Mouse (Mus musculus): ENCODE measurements around the gene AL731706.2. TPM values are rescaled to one million over a fixed set of nuclear protein-coding genes. Genes with fewer than 3 reads are reported as not detected.

AL731706.2 gene
- total and polyA plus RNA-seq, 3 experiments, result 51.2 TPM; not detected in 2

DNA sequence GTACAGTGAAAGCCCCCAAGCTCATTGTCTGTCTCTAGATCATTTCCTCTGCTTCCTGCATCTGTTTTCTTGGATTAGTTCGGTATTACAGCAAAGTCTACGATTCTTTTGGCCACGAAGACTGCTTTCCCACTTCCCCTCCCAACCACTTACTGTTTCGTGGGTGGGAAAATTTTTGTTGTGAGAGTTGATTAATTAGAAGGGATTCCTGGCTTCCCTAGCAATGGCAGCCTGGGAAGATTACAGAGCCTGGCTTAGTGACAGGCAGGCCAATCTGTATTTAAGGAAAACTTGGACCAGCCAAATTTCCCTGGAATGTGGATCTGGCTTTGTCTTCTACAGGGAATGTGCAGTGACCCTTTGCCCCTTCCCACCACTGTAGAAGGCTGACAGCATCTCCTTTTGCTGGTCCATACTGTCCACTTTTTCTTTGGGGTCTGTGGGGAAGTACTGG, 26.5 kb upstream of the AL731706.2 start:
- TF ChIP-seq ETS1 (IDR thresholded peaks at IDR 0.05; ENCODE audit: low read depth, low read length) (no peak), TCF12 (IDR thresholded peaks at IDR 0.05; ENCODE audit: low read depth, low read length) (no peak), USF1 (IDR thresholded peaks at IDR 0.05; ENCODE audit: low read depth, low read length) (no peak), TAL1 (IDR thresholded peaks at IDR 0.05; ENCODE audit: low read length) (no peak), RCOR1 (IDR thresholded peaks at IDR 0.05; ENCODE audit: low read depth, low read length) (no peak), ZMIZ1 (IDR thresholded peaks at IDR 0.05; ENCODE audit: low read depth, low read length) (no peak), POLR2AphosphoS2 (IDR thresholded peaks at IDR 0.05; ENCODE audit: low read length) (no peak)
- Histone ChIP-seq H3K9ac (ENCODE audit: control insufficient read depth, low read depth, low read length, poor library complexity, severe bottlenecking) (no peak overlapping the region), H3K4me3 (ENCODE audit: control insufficient read depth in 1 of 2, insufficient read depth in 1 of 2, low read depth in 2 of 2, low read length in 2 of 2) (no peak overlapping the region), H3K79me2 (ENCODE audit: control insufficient read depth, insufficient read depth, low read length, poor library complexity) (no peaks in the 10 kb centered on the region), H3K9me3 (replicated peaks; ENCODE audit: insufficient read depth, low read length) (no peaks in the 10 kb centered on the region), H3K36me3 (ENCODE audit: control insufficient read depth in 1 of 2, insufficient read depth in 2 of 2, low read length in 2 of 2) (peaks cover 0 to 2% of the 10 kb centered on the region in 2 experiments; a peak in 3 of 4 replicates), H3K27me3 (ENCODE audit: control insufficient read depth in 1 of 2, insufficient read depth in 2 of 2, low read length in 2 of 2) (no peaks in the 10 kb centered on the region), H3K4me1 (ENCODE audit: control insufficient read depth in 1 of 2, insufficient read depth in 2 of 2, low read length in 2 of 2) (peaks cover 0 to 2% of the 10 kb centered on the region in 2 experiments; a peak in 1 of 4 replicates), H3K27ac (ENCODE audit: control insufficient read depth, low read depth, low read length) (no peak overlapping the region)
- DNase-seq (ENCODE audit: low read depth, low spot score), result no peak

DNA sequence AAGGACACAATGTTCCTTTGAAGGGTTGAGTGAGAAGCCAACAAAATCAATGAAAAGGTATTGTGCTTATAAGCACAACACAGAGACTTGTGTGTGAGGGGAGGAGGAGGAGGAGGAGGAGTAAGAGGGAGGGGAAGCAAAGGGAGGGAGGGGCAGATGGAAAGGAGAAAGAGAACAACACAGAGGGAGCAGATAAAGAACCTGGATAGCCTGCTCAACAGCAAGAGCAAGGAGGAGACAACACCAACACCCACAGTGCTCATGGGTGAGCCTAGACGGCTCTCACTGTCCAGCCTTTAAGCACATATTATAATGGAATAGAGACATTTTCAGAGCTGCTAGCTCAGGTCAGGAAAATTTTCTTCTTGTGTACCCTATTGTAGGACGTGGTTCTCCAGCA, 23.8 kb upstream of the AL731706.2 start:
- H3K4me3 ChIP-seq (ENCODE audit: control insufficient read depth in 1 of 2, insufficient read depth in 1 of 2, low read depth in 2 of 2, low read length in 2 of 2), result no peak overlapping the region
- TF ChIP-seq MAFK (IDR thresholded peaks at IDR 0.05; ENCODE audit: borderline replicate concordance, low read depth, low read length) (no peak), UBTF (IDR thresholded peaks at IDR 0.05; ENCODE audit: borderline replicate concordance, insufficient read depth, low read depth, low read length) (no peak)
- H3K9me3 ChIP-seq (replicated peaks; ENCODE audit: insufficient read depth, low read length), result no peaks in the 10 kb centered on the region
- H3K36me3 ChIP-seq (ENCODE audit: control insufficient read depth in 1 of 2, insufficient read depth in 2 of 2, low read length in 2 of 2), result peaks cover 0 to 2% of the 10 kb centered on the region in 2 experiments; a peak in 3 of 4 replicates
- H3K27ac ChIP-seq (ENCODE audit: control insufficient read depth, low read depth, low read length), result no peak overlapping the region
- H3K4me1 ChIP-seq (ENCODE audit: control insufficient read depth in 1 of 2, insufficient read depth in 2 of 2, low read length in 2 of 2), result no peaks in the 10 kb centered on the region; a peak in 1 of 4 replicates
- H3K27me3 ChIP-seq (ENCODE audit: control insufficient read depth in 1 of 2, insufficient read depth in 2 of 2, low read length in 2 of 2), result no peaks in the 10 kb centered on the region
- H3K79me2 ChIP-seq (ENCODE audit: control insufficient read depth, insufficient read depth, low read length, poor library complexity), result no peaks in the 10 kb centered on the region
- no peak overlapping the region for H3K9ac ChIP-seq (ENCODE audit: control insufficient read depth, low read depth, low read length, poor library complexity, severe bottlenecking)
- peak; percentile 26 for DNase-seq (ENCODE audit: low read depth, low spot score)

DNA sequence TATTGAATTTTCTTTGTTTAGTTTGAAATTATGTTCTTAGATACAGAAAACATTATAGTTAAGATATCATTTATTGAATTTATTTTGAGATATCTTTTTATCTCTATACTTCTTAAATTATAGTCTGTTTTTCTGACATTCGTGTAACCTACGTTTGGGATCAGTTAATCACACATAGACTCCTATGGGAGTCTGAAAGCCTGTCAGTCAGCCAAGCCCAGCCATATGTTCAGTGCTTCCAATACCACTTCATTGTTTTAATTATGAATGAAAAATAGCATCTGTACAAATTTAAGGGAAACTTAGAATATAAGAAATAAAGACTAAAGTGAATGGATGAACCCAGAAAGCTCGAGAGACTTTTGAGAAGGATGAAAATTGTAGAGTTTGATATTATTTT, 23.1 kb upstream of the AL731706.2 start:
- Histone ChIP-seq H3K9me3 (replicated peaks; ENCODE audit: insufficient read depth, low read length) (no peaks in the 10 kb centered on the region), H3K27me3 (ENCODE audit: control insufficient read depth in 1 of 2, insufficient read depth in 2 of 2, low read length in 2 of 2) (no peaks in the 10 kb centered on the region), H3K27ac (ENCODE audit: control insufficient read depth, low read depth, low read length) (no peak overlapping the region), H3K79me2 (ENCODE audit: control insufficient read depth, insufficient read depth, low read length, poor library complexity) (no peaks in the 10 kb centered on the region), H3K9ac (ENCODE audit: control insufficient read depth, low read depth, low read length, poor library complexity, severe bottlenecking) (no peak overlapping the region), H3K4me1 (ENCODE audit: control insufficient read depth in 1 of 2, insufficient read depth in 2 of 2, low read length in 2 of 2) (no peaks in the 10 kb centered on the region; a peak in 1 of 4 replicates), H3K36me3 (ENCODE audit: control insufficient read depth in 1 of 2, insufficient read depth in 2 of 2, low read length in 2 of 2) (peaks cover 0 to 2% of the 10 kb centered on the region in 2 experiments; a peak in 2 of 4 replicates), H3K4me3 (ENCODE audit: control insufficient read depth in 1 of 2, insufficient read depth in 1 of 2, low read depth in 2 of 2, low read length in 2 of 2) (no peak overlapping the region)
- no peak for DNase-seq (ENCODE audit: low read depth, low spot score)
- no peak for TF ChIP-seq ZKSCAN1 (IDR thresholded peaks at IDR 0.05; ENCODE audit: low read depth, low read length)
- TF ChIP-seq MAZ (IDR thresholded peaks at IDR 0.05; ENCODE audit: low read depth, low read length), result no peak
- TF ChIP-seq MAFK (IDR thresholded peaks at IDR 0.05; ENCODE audit: borderline replicate concordance, low read depth, low read length), result no peak
- no peak for TF ChIP-seq SMC3 (IDR thresholded peaks at IDR 0.05; ENCODE audit: low read depth, low read length)
- no peak for TF ChIP-seq E2F4 (IDR thresholded peaks at IDR 0.05; ENCODE audit: borderline replicate concordance, low read depth, low read length)
- TF ChIP-seq GATA1 (IDR thresholded peaks at IDR 0.05; ENCODE audit: low read depth, low read length), result no peak
- TF ChIP-seq RCOR1 (IDR thresholded peaks at IDR 0.05; ENCODE audit: low read depth, low read length), result no peak
- TF ChIP-seq JUND (IDR thresholded peaks at IDR 0.05; ENCODE audit: low read depth, low read length), result no peak
- no peak for TF ChIP-seq ZMIZ1 (IDR thresholded peaks at IDR 0.05; ENCODE audit: low read depth, low read length)
- TF ChIP-seq KAT2A (conservative IDR thresholded peaks at IDR 0.05; ENCODE audit: low read depth, low read length), result no peak
- TF ChIP-seq POLR2AphosphoS2 (IDR thresholded peaks at IDR 0.05; ENCODE audit: low read length), result no peak
- no peak for TF ChIP-seq POLR2A (IDR thresholded peaks at IDR 0.05; ENCODE audit: control insufficient read depth in 1 of 2, insufficient read depth in 1 of 2, low read depth in 1 of 2, low read length in 2 of 2, poor library complexity in 1 of 2)
- no peak for TF ChIP-seq BHLHE40 (IDR thresholded peaks at IDR 0.05; ENCODE audit: borderline replicate concordance, low read depth, low read length)
- no peak for TF ChIP-seq NRF1 (IDR thresholded peaks at IDR 0.05; ENCODE audit: insufficient read depth, low read depth, low read length, poor library complexity, severe bottlenecking)
- no peak for TF ChIP-seq CHD1 (IDR thresholded peaks at IDR 0.05; ENCODE audit: low read depth, low read length)
- no peak for TF ChIP-seq RAD21 (IDR thresholded peaks at IDR 0.05; ENCODE audit: low read depth, low read length)
